Mouse (Mus musculus) myocyte (in vitro differentiated cells): ENCODE data around the gene Arpin.

Experiments
- E2F4 ChIP-seq: IDR thresholded peaks from one replicate; pipeline ENCODE4 v1.6.1; 2011; ENCODE audit warnings: mild to moderate bottlenecking, control low read depth, moderate library complexity; ENCODE audit not compliant: insufficient read depth
- MAX ChIP-seq: IDR thresholded peaks from one replicate; pipeline ENCODE4 v1.6.1; 2011; ENCODE audit warnings: low read depth, mild to moderate bottlenecking, control low read depth
- POLR2A ChIP-seq: IDR thresholded peaks from one replicate; pipeline ENCODE4 v1.6.1; 2011; ENCODE audit warnings: low read depth, mild to moderate bottlenecking, control low read depth, moderate library complexity; ENCODE audit not compliant: insufficient read length
- POLR2AphosphoS2 ChIP-seq: IDR thresholded peaks from one replicate; pipeline ENCODE4 v1.6.1; 2011; ENCODE audit warnings: low read depth, control low read depth; ENCODE audit not compliant: insufficient read length

DNA sequence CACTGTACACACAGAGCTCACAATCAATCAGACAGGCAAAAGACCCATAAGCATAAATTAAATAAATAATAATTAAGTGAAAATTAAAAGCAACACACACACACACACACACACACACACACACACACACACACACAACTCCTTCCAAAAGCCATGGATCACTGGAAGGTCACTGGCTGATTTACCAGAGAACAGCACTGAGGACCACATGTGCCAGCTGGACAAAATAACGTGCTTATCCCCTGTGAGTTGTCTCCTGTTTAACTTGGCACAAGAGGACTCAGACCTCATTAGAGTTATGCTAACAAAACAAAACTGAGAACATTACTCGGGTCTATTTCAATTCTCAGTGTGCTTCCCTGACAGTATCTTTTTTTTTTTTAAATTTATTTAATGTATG, 27.8 kb downstream of the Arpin start:
- no peak for TF ChIP-seq MAX
- no peak for TF ChIP-seq POLR2A
- no peak for TF ChIP-seq POLR2AphosphoS2
- no peak for TF ChIP-seq E2F4
